Mouse (Mus musculus) G1E (cell line): Measurements from ENCODE around the gene Chst11.

Experiments used
- CTCF ChIP-seq: IDR thresholded peaks from 2 replicates; pipeline ENCODE4 v1.5.1; 2012; ENCODE audit warnings: low read depth, low read length, inconsistent platforms, mixed read lengths
- GATA1 ChIP-seq: IDR thresholded peaks from 2 replicates; pipeline ENCODE4 v1.6.1; 2012; ENCODE audit warnings: borderline replicate concordance, low read length, inconsistent platforms, mixed read lengths
- POLR2AphosphoS5 ChIP-seq: IDR thresholded peaks from 2 replicates; pipeline ENCODE4 v1.6.1; 2012; ENCODE audit warnings: low read depth, low read length, inconsistent platforms; ENCODE audit not compliant: insufficient replicate concordance

DNA sequence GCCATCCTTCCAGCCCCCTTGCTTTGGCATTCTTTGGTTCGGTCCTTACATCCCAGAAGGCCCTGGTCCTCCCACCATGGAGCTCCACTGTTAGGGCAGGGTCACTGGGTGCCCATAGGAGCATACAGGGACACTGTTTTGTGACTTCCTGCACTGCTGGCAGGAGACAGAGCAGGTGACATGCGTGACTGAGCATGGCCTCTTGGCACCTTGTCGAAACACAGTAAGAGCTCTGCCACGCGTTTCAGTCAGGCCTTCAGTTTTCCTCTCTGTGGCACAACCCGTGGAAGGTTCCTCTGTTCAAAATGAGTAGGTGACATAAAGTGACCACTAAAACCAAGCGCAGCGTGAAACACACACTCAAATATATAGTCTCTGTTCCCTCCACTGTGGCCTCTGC, 83.2 kb downstream of the Chst11 start:
- TF ChIP-seq POLR2AphosphoS5 (no peak), GATA1 (no peak), CTCF (no peak)
